Mouse (Mus musculus): ENCODE results near the gene Gm6408. TPM values are rescaled to one million over a fixed set of nuclear protein-coding genes. Genes with fewer than 3 reads are reported as not detected.
"Not testable (repeated sequence)": the region's sequence is repeated elsewhere in the genome, so short reads cannot be mapped to it uniquely, and the experiment has no call there.

The Gm6408 gene
- not detected in 2 replicates for polyA plus RNA-seq (2015; fragmentation: Nextera tagmentation; extraction: Ambion mirVana)

DNA sequence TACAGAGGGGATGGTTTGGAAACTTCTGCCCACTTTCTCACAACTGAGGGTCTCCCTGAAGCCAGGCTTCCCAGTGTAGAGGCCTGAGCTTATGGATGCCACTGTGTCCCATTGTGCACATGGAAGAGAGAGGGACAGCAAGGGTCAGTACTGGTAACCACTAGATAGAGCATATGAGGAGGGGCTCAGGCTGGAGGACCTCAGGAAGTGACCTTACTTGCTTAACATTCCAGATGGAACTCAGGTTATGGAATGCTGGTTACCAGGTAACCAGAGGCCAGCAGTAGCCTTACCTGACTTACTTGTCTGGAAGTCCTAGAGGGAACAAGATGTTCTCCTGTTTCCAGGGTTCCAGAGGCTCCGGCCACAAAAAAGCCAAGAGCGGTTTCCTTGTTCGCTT, at the start of gene Gm6408:
TSS of gene Gm6408 (plus strand) at position 301 of the 400 bp plus-strand sequence.
- 80% methylated on average over 1 of the region's 3 CpGs for WGBS (ENCODE audit: insufficient replicate concordance)
- not testable (repeated sequence) for H3K4me2 ChIP-seq (ENCODE audit: low read depth, low read length); H3K9ac ChIP-seq (ENCODE audit: low read depth, low read length); H3K4me1 ChIP-seq (ENCODE audit: control insufficient read depth, low read depth, low read length); H3K27me3 ChIP-seq (ENCODE audit: control insufficient read depth, insufficient read depth, low read depth, low read length); H3K9me3 ChIP-seq (replicated peaks; ENCODE audit: control insufficient read depth, low read length); H3K36me3 ChIP-seq (ENCODE audit: control insufficient read depth, insufficient read depth); H3K4me3 ChIP-seq (ENCODE audit: low read depth, low read length); ATAC-seq (ENCODE audit: low read depth); H3K27ac ChIP-seq (ENCODE audit: low read length)

DNA sequence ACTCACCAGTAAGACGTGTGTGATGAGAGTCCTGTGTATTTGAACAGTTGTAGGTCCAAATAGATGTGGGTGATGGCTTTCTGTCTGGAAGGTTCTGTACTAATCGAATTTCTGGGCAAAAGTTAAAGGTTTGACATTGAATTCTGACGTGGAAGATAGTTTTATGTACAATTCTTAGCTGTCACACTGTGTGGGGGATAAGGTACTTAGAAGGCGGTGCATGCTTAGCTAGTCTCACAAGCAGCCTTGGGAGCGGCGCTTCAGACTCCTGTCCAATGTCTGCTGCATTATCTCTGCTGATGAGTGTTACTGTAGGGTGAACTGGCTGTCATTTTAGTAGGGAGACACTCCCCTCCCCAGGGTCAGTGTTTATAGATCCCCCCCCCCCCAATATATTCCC, 49.3 kb upstream of the Gm6408 start:
- 66% methylated on average over 6 of the region's 6 CpGs for WGBS (ENCODE audit: insufficient replicate concordance)

DNA sequence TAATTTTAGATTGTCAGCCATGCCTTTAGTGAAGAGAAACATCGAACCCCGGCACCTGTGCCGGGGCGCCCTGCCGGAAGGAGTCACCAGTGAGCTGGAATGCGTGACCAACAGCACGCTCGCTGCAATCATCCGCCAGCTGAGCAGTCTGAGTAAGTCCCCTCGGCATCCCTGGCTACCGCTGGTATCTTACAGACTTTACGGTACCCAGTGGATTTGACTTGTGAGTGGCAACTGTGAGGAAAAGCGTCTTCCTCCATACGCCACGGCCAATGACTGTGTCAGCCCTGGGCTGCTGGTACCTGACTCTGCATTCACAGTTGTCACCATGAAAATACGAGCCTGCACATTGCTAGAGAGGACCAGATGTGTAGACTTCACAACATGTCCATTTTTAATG, 46.4 kb upstream of the Gm6408 start:
- no peak overlapping the region for H3K4me2 ChIP-seq (ENCODE audit: low read depth, low read length)
- no peak overlapping the region for H3K27ac ChIP-seq (ENCODE audit: low read length)
- no peak for ATAC-seq (ENCODE audit: low read depth)

More for the DNA sequence above, 49.3 kb upstream of the Gm6408 start:
- Histone ChIP-seq H3K36me3 (ENCODE audit: control insufficient read depth, insufficient read depth) (no peaks in the 10 kb centered on the region), H3K9me3 (replicated peaks; ENCODE audit: control insufficient read depth, low read length) (no peaks in the 10 kb centered on the region), H3K4me3 (ENCODE audit: low read depth, low read length) (no peak overlapping the region), H3K9ac (ENCODE audit: low read depth, low read length) (no peak overlapping the region), H3K27ac (ENCODE audit: low read length) (no peak overlapping the region), H3K4me1 (ENCODE audit: control insufficient read depth, low read depth, low read length) (no peaks in the 10 kb centered on the region), H3K27me3 (ENCODE audit: control insufficient read depth, insufficient read depth, low read depth, low read length) (no peaks in the 10 kb centered on the region), H3K4me2 (ENCODE audit: low read depth, low read length) (no peak overlapping the region)
- ATAC-seq (ENCODE audit: low read depth) = no peak

DNA sequence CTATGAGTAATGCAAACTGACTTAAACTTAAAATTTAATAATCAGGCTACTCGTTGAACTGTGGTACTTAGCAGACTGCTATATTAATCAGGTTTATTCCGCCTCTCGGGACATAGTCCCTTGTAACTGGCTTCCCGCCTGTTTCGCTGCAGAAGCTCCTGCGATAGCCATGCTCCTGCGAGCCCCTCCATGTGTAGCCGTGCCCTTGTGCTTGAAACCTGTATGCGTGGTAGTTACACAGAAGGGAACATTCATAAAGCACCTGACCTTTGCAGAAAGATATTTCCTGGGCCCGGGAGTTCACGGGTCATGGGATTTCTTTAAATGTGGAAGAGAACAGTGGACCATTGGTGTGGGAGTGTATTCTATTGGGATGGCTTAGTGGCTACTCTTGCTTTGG, 45.0 kb upstream of the Gm6408 start:
- no peak overlapping the region for H3K9ac ChIP-seq (ENCODE audit: low read depth, low read length)
- H3K27ac ChIP-seq (ENCODE audit: low read length) = no peak overlapping the region
- H3K4me3 ChIP-seq (ENCODE audit: low read depth, low read length) = no peak overlapping the region
- no peaks in the 10 kb centered on the region for H3K36me3 ChIP-seq (ENCODE audit: control insufficient read depth, insufficient read depth)
- H3K9me3 ChIP-seq (replicated peaks; ENCODE audit: control insufficient read depth, low read length) = no peaks in the 10 kb centered on the region
- H3K4me2 ChIP-seq (ENCODE audit: low read depth, low read length) = no peak overlapping the region
- H3K4me1 ChIP-seq (ENCODE audit: control insufficient read depth, low read depth, low read length) = no peaks in the 10 kb centered on the region
- ATAC-seq (ENCODE audit: low read depth) = no peak
- H3K27me3 ChIP-seq (ENCODE audit: control insufficient read depth, insufficient read depth, low read depth, low read length) = no peaks in the 10 kb centered on the region
- WGBS (ENCODE audit: insufficient replicate concordance) = 78% methylated on average over 11 of the region's 11 CpGs

More for the DNA sequence above, 46.4 kb upstream of the Gm6408 start:
- no peaks in the 10 kb centered on the region for H3K27me3 ChIP-seq (ENCODE audit: control insufficient read depth, insufficient read depth, low read depth, low read length)
- no peaks in the 10 kb centered on the region for H3K9me3 ChIP-seq (replicated peaks; ENCODE audit: control insufficient read depth, low read length)
- no peaks in the 10 kb centered on the region for H3K36me3 ChIP-seq (ENCODE audit: control insufficient read depth, insufficient read depth)
- H3K9ac ChIP-seq (ENCODE audit: low read depth, low read length) = no peak overlapping the region
- H3K4me1 ChIP-seq (ENCODE audit: control insufficient read depth, low read depth, low read length) = no peaks in the 10 kb centered on the region
- no peak overlapping the region for H3K4me3 ChIP-seq (ENCODE audit: low read depth, low read length)
- WGBS (ENCODE audit: insufficient replicate concordance) = 82% methylated on average over 16 of the region's 16 CpGs

DNA sequence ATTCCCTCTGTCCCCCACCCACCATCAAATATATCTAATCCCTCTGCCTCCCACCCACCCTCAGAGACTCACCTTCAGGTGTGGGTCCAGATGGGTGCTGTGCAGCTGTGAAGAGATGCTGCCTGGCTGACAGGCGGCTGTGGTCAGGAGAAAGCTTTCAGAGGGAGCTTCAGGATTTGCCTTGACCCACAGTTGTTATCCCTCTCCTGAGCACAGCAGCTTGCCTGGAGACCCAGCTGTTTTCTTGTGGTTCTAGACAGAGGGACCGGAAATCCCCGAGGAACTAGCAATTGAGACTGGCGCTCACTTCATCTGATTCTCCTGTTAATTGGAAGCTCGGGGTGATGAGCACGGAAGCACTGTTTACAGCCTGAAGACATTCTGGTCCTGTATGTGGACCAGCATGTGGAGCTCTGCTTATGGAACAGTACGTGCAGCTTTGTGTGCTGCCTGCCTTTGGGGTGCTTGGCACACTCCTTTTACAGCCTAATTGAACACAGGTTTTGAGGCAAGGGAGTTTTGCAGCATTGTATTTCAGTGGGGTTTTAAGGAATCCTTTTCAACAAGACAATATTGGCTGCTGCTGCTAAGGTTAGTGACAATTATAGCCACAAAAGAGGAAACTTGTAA, 42.5 kb upstream of the Gm6408 start:
- H3K4me2 ChIP-seq (ENCODE audit: low read depth, low read length) = no peak overlapping the region
- H3K36me3 ChIP-seq (ENCODE audit: control insufficient read depth, insufficient read depth) = no peaks in the 10 kb centered on the region
- H3K9ac ChIP-seq (ENCODE audit: low read depth, low read length) = no peak overlapping the region
- no peak overlapping the region for H3K4me3 ChIP-seq (ENCODE audit: low read depth, low read length)
- H3K9me3 ChIP-seq (replicated peaks; ENCODE audit: control insufficient read depth, low read length) = no peaks in the 10 kb centered on the region
- ATAC-seq (ENCODE audit: low read depth) = no peak
- no peaks in the 10 kb centered on the region for H3K27me3 ChIP-seq (ENCODE audit: control insufficient read depth, insufficient read depth, low read depth, low read length)
- no peak overlapping the region for H3K27ac ChIP-seq (ENCODE audit: low read length)
- H3K4me1 ChIP-seq (ENCODE audit: control insufficient read depth, low read depth, low read length) = no peaks in the 10 kb centered on the region
- WGBS (ENCODE audit: insufficient replicate concordance) = 74% methylated on average over 7 of the region's 7 CpGs

DNA sequence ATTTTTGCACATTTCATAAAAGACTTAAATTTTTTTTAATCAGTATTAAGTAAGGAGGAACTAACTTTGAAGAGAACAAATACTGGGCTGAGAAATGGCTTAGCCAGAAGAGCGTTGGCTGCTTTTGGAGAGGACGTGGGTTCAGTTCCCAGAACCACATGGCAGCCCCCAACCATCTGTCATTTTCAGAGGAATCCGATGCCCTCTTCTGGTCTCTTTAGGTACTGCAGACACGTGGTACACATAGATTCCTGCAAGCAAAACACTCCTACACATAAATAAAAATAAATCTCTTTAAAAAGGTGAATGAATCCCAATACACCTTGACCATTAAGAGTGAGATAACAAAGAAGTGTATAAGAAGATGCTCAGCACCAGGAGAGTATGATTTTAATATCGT, 41.5 kb upstream of the Gm6408 start:
- Histone ChIP-seq H3K4me3 (ENCODE audit: low read depth, low read length) (no peak overlapping the region), H3K27me3 (ENCODE audit: control insufficient read depth, insufficient read depth, low read depth, low read length) (no peaks in the 10 kb centered on the region), H3K4me1 (ENCODE audit: control insufficient read depth, low read depth, low read length) (no peaks in the 10 kb centered on the region), H3K9ac (ENCODE audit: low read depth, low read length) (no peak overlapping the region), H3K9me3 (replicated peaks; ENCODE audit: control insufficient read depth, low read length) (no peaks in the 10 kb centered on the region), H3K27ac (ENCODE audit: low read length) (no peak overlapping the region), H3K4me2 (ENCODE audit: low read depth, low read length) (no peak overlapping the region), H3K36me3 (ENCODE audit: control insufficient read depth, insufficient read depth) (no peaks in the 10 kb centered on the region)
- ATAC-seq (ENCODE audit: low read depth) = no peak
- 70% methylated on average over 5 of the region's 5 CpGs for WGBS (ENCODE audit: insufficient replicate concordance)

DNA sequence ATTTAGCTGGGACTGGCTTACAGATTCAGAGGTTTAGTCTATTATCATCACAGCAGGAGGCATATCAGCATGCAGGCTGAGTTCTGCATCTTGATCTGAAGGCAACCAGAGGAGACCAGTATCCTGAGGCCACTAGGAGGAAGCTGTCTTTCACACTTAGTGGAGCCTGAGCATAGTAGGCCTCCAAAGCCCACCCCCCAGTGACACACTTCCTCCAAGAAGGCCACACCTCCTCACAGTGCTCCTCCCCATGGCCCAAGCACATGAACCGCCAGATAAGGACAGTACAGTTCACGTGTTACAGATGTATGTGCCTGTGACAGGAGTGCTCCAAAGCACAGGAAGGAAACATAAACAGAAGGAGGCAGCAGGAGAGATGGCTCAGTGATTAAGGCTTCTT, 39.0 kb upstream of the Gm6408 start:
- Histone ChIP-seq H3K27me3 (ENCODE audit: control insufficient read depth, insufficient read depth, low read depth, low read length) (no peaks in the 10 kb centered on the region), H3K36me3 (ENCODE audit: control insufficient read depth, insufficient read depth) (no peaks in the 10 kb centered on the region), H3K4me3 (ENCODE audit: low read depth, low read length) (no peak overlapping the region), H3K27ac (ENCODE audit: low read length) (no peak overlapping the region), H3K9ac (ENCODE audit: low read depth, low read length) (no peak overlapping the region), H3K4me2 (ENCODE audit: low read depth, low read length) (no peak overlapping the region), H3K4me1 (ENCODE audit: control insufficient read depth, low read depth, low read length) (no peaks in the 10 kb centered on the region), H3K9me3 (replicated peaks; ENCODE audit: control insufficient read depth, low read length) (no peaks in the 10 kb centered on the region)
- 23% methylated on average over 2 of the region's 2 CpGs for WGBS (ENCODE audit: insufficient replicate concordance)
- ATAC-seq (ENCODE audit: low read depth) = no peak

DNA sequence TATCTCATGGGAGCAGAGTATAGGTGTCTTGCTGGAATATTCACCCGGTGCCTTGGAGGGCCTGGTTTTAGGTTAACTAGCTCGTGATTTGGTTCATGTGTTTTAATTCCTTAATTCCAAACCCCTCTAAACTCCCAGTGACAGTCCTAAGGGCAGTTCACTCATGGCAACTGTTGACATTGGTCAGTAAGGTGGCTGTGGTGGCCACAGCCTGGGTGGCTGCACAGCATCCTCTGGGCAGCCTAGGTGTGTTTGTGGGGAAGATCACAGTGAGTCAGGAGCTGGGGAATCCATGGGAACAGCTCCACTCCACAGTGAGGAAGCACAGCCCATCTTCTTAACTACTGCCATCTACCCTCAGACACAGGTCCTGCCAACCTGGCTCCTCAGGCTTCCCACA, 35.1 kb upstream of the Gm6408 start:
- H3K36me3 ChIP-seq (ENCODE audit: control insufficient read depth, insufficient read depth) = no peaks in the 10 kb centered on the region
- WGBS (ENCODE audit: insufficient replicate concordance) = 63% methylated on average over 2 of the region's 2 CpGs
- no peaks in the 10 kb centered on the region for H3K9me3 ChIP-seq (replicated peaks; ENCODE audit: control insufficient read depth, low read length)
- H3K27me3 ChIP-seq (ENCODE audit: control insufficient read depth, insufficient read depth, low read depth, low read length) = no peaks in the 10 kb centered on the region
- no peak for ATAC-seq (ENCODE audit: low read depth)
- H3K4me2 ChIP-seq (ENCODE audit: low read depth, low read length) = no peak overlapping the region
- no peak overlapping the region for H3K9ac ChIP-seq (ENCODE audit: low read depth, low read length)
- no peak overlapping the region for H3K4me3 ChIP-seq (ENCODE audit: low read depth, low read length)
- no peak overlapping the region for H3K27ac ChIP-seq (ENCODE audit: low read length)
- H3K4me1 ChIP-seq (ENCODE audit: control insufficient read depth, low read depth, low read length) = no peaks in the 10 kb centered on the region

DNA sequence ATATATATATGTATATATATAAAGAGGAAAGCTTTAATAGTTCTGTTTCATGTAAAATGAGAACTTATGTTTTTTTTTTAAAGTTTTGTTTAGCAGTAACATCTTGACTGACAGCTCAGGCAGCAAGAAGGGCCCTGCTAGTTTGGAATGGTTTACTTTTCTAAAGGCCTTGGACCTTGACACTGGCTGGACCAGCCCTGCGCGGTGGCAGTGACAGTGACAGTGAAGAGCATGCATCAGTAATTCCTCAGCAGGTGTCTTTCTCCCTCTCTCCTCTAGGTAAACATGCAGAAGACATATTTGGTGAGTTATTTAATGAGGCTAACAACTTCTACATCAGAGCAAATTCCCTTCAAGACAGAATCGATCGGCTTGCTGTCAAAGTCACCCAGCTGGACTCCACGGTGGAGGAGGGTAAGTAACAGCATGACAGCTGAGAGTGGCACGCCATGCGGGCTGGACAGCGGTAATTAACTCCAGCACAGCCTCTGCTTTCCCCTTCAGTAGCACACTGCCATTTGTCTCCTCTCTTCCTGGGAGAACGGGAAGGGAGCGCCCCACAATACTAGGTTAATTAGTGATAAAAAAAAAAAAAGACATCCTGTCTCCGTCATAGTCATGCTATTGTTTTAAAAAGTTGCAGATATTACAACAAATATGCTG, 30.0 kb upstream of the Gm6408 start:
- H3K9ac ChIP-seq (ENCODE audit: low read depth, low read length) = no peak overlapping the region
- no peak for ATAC-seq (ENCODE audit: low read depth)
- no peaks in the 10 kb centered on the region for H3K27me3 ChIP-seq (ENCODE audit: control insufficient read depth, insufficient read depth, low read depth, low read length)
- H3K27ac ChIP-seq (ENCODE audit: low read length) = no peak overlapping the region
- no peak overlapping the region for H3K4me2 ChIP-seq (ENCODE audit: low read depth, low read length)
- H3K9me3 ChIP-seq (replicated peaks; ENCODE audit: control insufficient read depth, low read length) = no peaks in the 10 kb centered on the region
- H3K36me3 ChIP-seq (ENCODE audit: control insufficient read depth, insufficient read depth) = no peaks in the 10 kb centered on the region
- WGBS (ENCODE audit: insufficient replicate concordance) = 72% methylated on average over 11 of the region's 11 CpGs
- H3K4me3 ChIP-seq (ENCODE audit: low read depth, low read length) = no peak overlapping the region
- H3K4me1 ChIP-seq (ENCODE audit: control insufficient read depth, low read depth, low read length) = no peaks in the 10 kb centered on the region

Data from liver, embryonic 16.5 days (tissue).